Mouse (Mus musculus): Measurements from ENCODE around the gene E2f1. TPM values are rescaled to one million over a fixed set of nuclear protein-coding genes. Genes with fewer than 3 reads are reported as not detected.
A peak's percentile ranks its signal among the peaks of the same experiment; 100 is the strongest.

E2f1 gene
- polyA plus RNA-seq, 1 experiment from 2014 or later, result 7.3 TPM

DNA sequence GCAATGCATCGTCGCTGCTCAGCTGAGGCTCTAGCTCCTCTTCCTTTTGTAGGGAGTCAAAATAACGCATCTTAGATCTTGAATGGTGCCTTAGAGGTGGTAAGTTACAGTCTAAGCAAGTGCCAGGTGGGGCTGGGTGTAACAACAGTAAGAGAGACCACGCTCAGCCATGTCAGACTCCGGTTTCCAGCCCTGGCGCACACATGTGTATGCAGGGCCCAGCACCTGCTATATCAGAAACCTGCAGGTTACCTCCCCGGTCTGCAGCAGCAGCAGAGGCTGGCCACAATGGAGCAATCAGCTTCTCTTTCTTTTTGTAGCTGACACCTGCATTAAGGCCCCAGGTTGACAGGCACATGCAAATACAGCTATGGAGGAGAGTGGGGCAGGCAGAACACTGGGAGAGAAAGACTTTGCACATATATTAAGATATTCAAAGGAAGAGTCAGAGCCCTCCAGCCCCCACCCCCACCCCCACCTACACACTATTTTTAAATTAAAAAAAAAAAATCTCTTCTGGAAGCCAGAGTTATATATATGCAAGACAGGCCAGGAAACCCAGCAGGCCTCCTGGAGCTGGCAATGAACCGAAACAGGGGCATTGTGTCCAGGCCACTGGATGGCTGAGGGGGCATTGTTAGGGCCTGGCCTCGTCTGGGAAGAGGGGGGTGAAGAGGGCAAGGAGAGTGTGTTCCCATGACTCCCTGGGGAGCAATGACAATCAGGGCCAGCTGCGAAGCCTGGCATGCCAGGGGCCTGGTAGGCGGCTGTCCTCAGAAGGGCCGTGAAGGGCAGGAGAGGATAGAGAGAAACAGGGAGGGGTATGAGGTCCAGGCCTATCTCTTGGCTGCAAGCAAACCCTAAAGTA lies 7.4 kb upstream of the E2f1 start:
- H3K27ac ChIP-seq (ENCODE audit: low read depth), result no peak overlapping the region
- DNase-seq (no peak), ATAC-seq (no peak)
- no peak overlapping the region for H3K4me3 ChIP-seq (ENCODE audit: low read depth, low read length)
- no peaks in the 10 kb centered on the region for H3K4me1 ChIP-seq (ENCODE audit: insufficient read depth)
- no peak for TF ChIP-seq CTCF (IDR thresholded peaks at IDR 0.05; ENCODE audit: low read depth)
- no peak for TF ChIP-seq EP300 (IDR thresholded peaks at IDR 0.05; ENCODE audit: low read depth)
- H3K36me3 ChIP-seq (replicated peaks; ENCODE audit: insufficient read depth, low read length), result no peaks in the 10 kb centered on the region
- H3K4me2 ChIP-seq (ENCODE audit: low read depth, low read length), result no peak overlapping the region
- WGBS (ENCODE audit: insufficient replicate concordance), result 71% methylated on average over 12 of the region's 12 CpGs
- H3K27me3 ChIP-seq (ENCODE audit: insufficient read depth, low read length), result no peaks in the 10 kb centered on the region
- no peak overlapping the region for H3K9ac ChIP-seq (replicated peaks)
- H3K9me3 ChIP-seq (ENCODE audit: low read length), result no peaks in the 10 kb centered on the region

- Histone ChIP-seq H3K27ac (ENCODE audit: low read depth) (peak overlapping the region; percentile 86), H3K4me2 (ENCODE audit: low read depth, low read length) (no peak overlapping the region), H3K27me3 (ENCODE audit: insufficient read depth, low read length) (no peaks in the 10 kb centered on the region), H3K9ac (replicated peaks) (no peak overlapping the region), H3K36me3 (replicated peaks; ENCODE audit: insufficient read depth, low read length) (no peaks in the 10 kb centered on the region), H3K9me3 (ENCODE audit: low read length) (no peaks in the 10 kb centered on the region), H3K4me3 (ENCODE audit: low read depth, low read length) (no peak overlapping the region), H3K4me1 (ENCODE audit: insufficient read depth) (peaks cover 13% of the 10 kb centered on the region)
- 38% methylated on average over 7 of the region's 7 CpGs for WGBS (ENCODE audit: insufficient replicate concordance)
- ATAC-seq, result no peak
- TF ChIP-seq EP300 (IDR thresholded peaks at IDR 0.05; ENCODE audit: low read depth) (no peak), CTCF (IDR thresholded peaks at IDR 0.05; ENCODE audit: low read depth) (no peak)
- peak; percentile 48 for DNase-seq
Observed at GRCm38 (mm10) chr2:154574271-154574670, 4.6 kb upstream of the E2f1 start.

DNA sequence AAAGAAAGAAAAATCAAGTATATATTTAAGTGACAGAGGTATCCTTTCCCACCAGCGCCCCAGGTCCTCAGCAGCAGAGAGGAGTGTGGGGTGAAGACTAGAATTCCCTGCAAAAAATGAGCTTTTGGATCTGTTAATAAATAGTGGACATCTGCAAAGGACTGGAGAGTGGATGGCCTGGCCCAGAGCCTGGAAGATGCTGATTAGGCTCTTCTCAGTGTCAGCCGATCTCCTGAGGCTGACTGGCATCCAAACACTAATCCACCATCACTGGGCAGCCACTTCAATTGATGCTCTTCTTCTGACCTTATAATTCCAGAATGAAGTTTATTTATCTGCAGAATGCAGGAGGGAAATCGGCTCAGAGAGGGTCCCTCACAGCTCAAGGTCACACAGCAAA lies 3.3 kb upstream of the E2f1 start:
- H3K36me3 ChIP-seq (replicated peaks; ENCODE audit: insufficient read depth, low read length), result 0 out of 2 replicates have a peak, but pooled peaks cover under 1% of the 10 kb centered on the region
- TF ChIP-seq EP300 (IDR thresholded peaks at IDR 0.05; ENCODE audit: low read depth), result no peak
- TF ChIP-seq CTCF (IDR thresholded peaks at IDR 0.05; ENCODE audit: low read depth), result no peak
- H3K9me3 ChIP-seq (ENCODE audit: low read length), result no peaks in the 10 kb centered on the region
- peaks cover 23% of the 10 kb centered on the region for H3K4me1 ChIP-seq (ENCODE audit: insufficient read depth)
- ATAC-seq (no peak), DNase-seq (no peak)
- H3K4me2 ChIP-seq (ENCODE audit: low read depth, low read length), result no peak overlapping the region
- H3K27me3 ChIP-seq (ENCODE audit: insufficient read depth, low read length), result no peaks in the 10 kb centered on the region
- H3K4me3 ChIP-seq (ENCODE audit: low read depth, low read length), result no peak overlapping the region
- 72% methylated on average over 3 of the region's 3 CpGs for WGBS (ENCODE audit: insufficient replicate concordance)
- H3K27ac ChIP-seq (ENCODE audit: low read depth), result no peak overlapping the region
- H3K9ac ChIP-seq (replicated peaks), result no peak overlapping the region

- no peak for ATAC-seq
- WGBS (ENCODE audit: insufficient replicate concordance), result 75% methylated on average over 8 of the region's 8 CpGs
Observed at GRCm38 (mm10) chr2:154571976-154572375, 2.3 kb upstream of the E2f1 start.

DNA sequence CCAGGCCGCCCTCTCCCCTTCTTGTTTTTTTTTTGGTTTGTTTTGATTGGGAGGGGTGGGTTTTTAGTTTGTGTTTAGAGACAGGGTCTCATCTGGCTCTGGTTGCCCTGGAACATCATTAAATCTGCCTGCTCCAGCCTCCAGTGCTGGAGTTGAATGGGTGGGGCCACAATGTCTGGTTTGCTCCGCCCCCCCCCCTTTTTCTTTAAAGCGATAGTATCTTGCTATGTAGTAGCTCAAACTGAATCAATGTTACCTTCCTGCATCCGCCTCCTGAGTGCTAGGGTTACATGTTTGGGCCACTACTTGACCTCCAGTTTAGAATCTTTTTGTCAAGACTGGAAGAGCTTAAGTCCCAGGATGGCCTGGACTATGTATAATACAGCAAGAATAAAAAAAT lies 1.6 kb upstream of the E2f1 start:
- Histone ChIP-seq H3K9ac (replicated peaks) (no peak overlapping the region), H3K27me3 (ENCODE audit: insufficient read depth, low read length) (no peaks in the 10 kb centered on the region), H3K4me2 (ENCODE audit: low read depth, low read length) (peak overlapping the region; percentile 98; the same call in 1 of the 2 replicates), H3K27ac (ENCODE audit: low read depth) (no peak overlapping the region), H3K9me3 (ENCODE audit: low read length) (no peaks in the 10 kb centered on the region), H3K4me3 (ENCODE audit: low read depth, low read length) (no peak overlapping the region), H3K4me1 (ENCODE audit: insufficient read depth) (peaks cover 38% of the 10 kb centered on the region), H3K36me3 (replicated peaks; ENCODE audit: insufficient read depth, low read length) (0 out of 2 replicates have a peak, but pooled peaks cover 2% of the 10 kb centered on the region)
- WGBS (ENCODE audit: insufficient replicate concordance), result 57% methylated on average over 4 of the region's 4 CpGs
- ATAC-seq (no peak), DNase-seq (no peak)
- TF ChIP-seq EP300 (IDR thresholded peaks at IDR 0.05; ENCODE audit: low read depth), result no peak
- no peak for TF ChIP-seq CTCF (IDR thresholded peaks at IDR 0.05; ENCODE audit: low read depth)

More at GRCm38 (mm10) chr2:154571976-154572375, 2.3 kb upstream of the E2f1 start:
- TF ChIP-seq EP300 (IDR thresholded peaks at IDR 0.05; ENCODE audit: low read depth) (no peak), CTCF (IDR thresholded peaks at IDR 0.05; ENCODE audit: low read depth) (no peak)
- H3K9ac ChIP-seq (replicated peaks), result no peak overlapping the region
- H3K9me3 ChIP-seq (ENCODE audit: low read length), result no peaks in the 10 kb centered on the region
- H3K27me3 ChIP-seq (ENCODE audit: insufficient read depth, low read length), result no peaks in the 10 kb centered on the region
- 0 out of 2 replicates have a peak, but pooled peaks cover 2% of the 10 kb centered on the region for H3K36me3 ChIP-seq (replicated peaks; ENCODE audit: insufficient read depth, low read length)
- H3K4me1 ChIP-seq (ENCODE audit: insufficient read depth), result peaks cover 33% of the 10 kb centered on the region
- H3K27ac ChIP-seq (ENCODE audit: low read depth), result no peak overlapping the region
- no peak for DNase-seq
- no peak overlapping the region for H3K4me3 ChIP-seq (ENCODE audit: low read depth, low read length)
- no peak overlapping the region for H3K4me2 ChIP-seq (ENCODE audit: low read depth, low read length)

DNA sequence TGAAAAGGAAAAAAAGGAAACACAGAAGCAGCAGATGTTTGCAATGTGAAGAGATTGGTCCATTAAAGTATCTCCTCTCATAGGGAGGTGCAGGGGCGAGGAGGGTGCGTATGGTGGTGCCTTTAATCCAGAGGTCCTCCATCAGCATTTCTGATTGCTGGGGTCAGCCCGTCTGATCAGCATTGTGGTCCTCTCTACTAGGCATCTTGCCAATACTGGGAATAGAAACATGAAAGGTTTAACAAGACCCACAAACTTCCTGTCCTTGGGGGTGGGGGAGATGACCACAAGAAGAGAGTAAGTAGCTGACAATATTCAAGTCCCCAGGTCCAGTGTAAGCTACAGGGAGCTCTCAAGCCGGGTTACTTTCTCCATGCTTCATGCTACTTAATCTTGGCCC lies 974 bp upstream of the E2f1 start:
- 0 out of 2 replicates have a peak, but pooled peaks cover 2% of the 10 kb centered on the region for H3K36me3 ChIP-seq (replicated peaks; ENCODE audit: insufficient read depth, low read length)
- DNase-seq (no peak), ATAC-seq (no peak)
- H3K4me3 ChIP-seq (ENCODE audit: low read depth, low read length), result peak overlapping the region; percentile 88; the same call in 1 of the 2 replicates
- H3K9ac ChIP-seq (replicated peaks), result peak overlapping the region; percentile 16; the same call in 1 of the 2 replicates
- no peaks in the 10 kb centered on the region for H3K9me3 ChIP-seq (ENCODE audit: low read length)
- peaks cover 40% of the 10 kb centered on the region for H3K4me1 ChIP-seq (ENCODE audit: insufficient read depth)
- TF ChIP-seq EP300 (IDR thresholded peaks at IDR 0.05; ENCODE audit: low read depth) (no peak), CTCF (IDR thresholded peaks at IDR 0.05; ENCODE audit: low read depth) (no peak)
- H3K4me2 ChIP-seq (ENCODE audit: low read depth, low read length), result peak overlapping the region; percentile 98
- 33% methylated on average over 4 of the region's 4 CpGs for WGBS (ENCODE audit: insufficient replicate concordance)
- H3K27ac ChIP-seq (ENCODE audit: low read depth), result peak overlapping the region; percentile 66
- H3K27me3 ChIP-seq (ENCODE audit: insufficient read depth, low read length), result no peaks in the 10 kb centered on the region

Measured in liver, postnatal 0 days (tissue).